Mouse (Mus musculus): ENCODE data around the gene Nin. TPM values are rescaled to one million over a fixed set of nuclear protein-coding genes. Genes with fewer than 3 reads are reported as not detected.

Nin gene
- polyA plus RNA-seq, 1 experiment from 2014 or later, result 12.0 TPM

DNA sequence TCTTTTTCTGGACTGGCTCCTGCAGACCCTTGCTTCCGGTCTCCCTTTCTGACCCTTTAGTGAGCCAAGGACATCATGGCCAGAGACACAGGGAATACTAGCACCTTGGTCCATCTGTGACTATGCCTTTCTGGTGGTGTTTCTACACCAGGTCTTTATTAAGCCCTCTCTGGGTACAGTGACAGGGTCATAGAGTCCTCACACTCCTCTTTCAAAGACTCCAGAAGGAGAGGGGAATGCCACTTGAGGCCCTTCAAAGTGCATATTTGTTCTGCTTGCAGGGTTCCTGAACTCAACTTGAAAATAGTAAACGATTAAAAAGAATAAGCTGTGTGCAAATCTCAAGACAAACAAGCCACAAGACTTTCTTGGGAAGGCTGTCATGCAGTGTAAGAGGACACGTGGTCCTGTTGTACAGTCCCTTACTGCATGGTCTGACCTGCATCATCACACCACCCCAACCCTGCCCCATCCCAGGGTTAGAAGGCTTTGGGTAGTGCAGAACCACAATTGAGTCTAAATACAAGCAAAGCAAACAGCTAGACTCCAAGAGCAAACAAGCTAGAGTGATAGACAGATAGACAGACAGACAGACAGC is 30.5 kb downstream of the Nin start:
- H3K9me3 ChIP-seq, result no peaks in the 10 kb centered on the region
- no peak overlapping the region for H3K9ac ChIP-seq (replicated peaks)
- WGBS, result 93% methylated on average over 3 of the region's 3 CpGs
- no peak for ATAC-seq (ENCODE audit: insufficient number of reproducible peaks, insufficient read depth, low FRiP score, low TSS enrichment, low read depth)
- no peak overlapping the region for H3K27ac ChIP-seq
- no peak overlapping the region for H3K4me2 ChIP-seq
- H3K4me3 ChIP-seq (replicated peaks), result no peak overlapping the region
- H3K4me1 ChIP-seq (replicated peaks), result no peaks in the 10 kb centered on the region
- H3K27me3 ChIP-seq, result no peaks in the 10 kb centered on the region
- H3K36me3 ChIP-seq, result no peaks in the 10 kb centered on the region

DNA sequence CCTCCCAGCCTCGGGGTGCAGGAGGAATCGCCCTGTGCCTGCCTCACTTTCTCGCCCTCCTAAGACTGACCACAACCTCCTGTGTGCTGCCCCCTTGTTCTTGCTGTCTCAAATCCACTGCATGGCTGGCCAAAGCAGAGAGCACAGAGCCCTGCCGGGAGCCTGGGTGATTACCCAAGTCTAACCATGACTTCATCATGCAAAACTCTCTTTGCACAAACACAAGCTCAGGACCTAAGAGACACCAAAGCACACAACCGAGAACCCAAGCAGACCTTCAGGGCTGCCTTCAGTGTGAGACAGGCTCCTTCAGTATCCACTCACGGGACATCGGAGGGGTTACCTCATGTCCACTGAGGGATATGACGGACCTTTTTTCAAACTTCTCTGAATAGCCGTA is 31.0 kb downstream of the Nin start:
- H3K27me3 ChIP-seq, result no peaks in the 10 kb centered on the region
- WGBS, result 94% methylated on average over 9 of the region's 9 CpGs
- no peak overlapping the region for H3K27ac ChIP-seq

DNA sequence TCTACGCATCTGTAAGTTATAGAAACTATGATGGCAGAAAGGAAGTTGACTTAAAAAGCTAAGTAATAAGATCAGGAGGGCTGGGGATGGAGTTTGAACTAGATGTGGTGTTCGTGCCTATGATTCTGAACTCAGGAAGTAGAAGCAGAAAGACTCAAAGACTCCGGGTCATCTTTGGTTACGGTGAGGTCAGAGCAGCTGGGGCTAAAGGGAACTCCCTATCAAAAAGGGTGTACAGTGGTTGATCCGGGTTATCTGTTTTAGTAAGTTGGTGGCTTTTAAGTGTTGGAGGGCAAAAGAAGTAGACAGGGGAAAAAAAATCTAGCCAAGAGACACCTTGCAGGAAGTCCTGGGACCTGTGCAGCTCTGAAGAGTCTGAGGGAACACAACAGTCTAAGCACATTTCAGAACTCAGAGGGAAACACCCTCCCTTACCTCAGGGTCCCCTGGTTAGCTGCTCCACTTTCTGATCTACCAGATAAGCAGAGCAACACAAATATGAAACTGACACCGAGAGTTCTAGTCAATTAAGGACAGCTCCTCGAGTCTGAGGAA is 35.0 kb downstream of the Nin start:
- Histone ChIP-seq H3K27ac (no peak overlapping the region), H3K4me1 (replicated peaks) (no peaks in the 10 kb centered on the region), H3K4me2 (no peak overlapping the region), H3K9me3 (no peaks in the 10 kb centered on the region), H3K36me3 (peaks cover 9% of the 10 kb centered on the region; the same call in 1 of the 2 replicates), H3K9ac (replicated peaks) (no peak overlapping the region), H3K4me3 (replicated peaks) (no peak overlapping the region), H3K27me3 (no peaks in the 10 kb centered on the region)
- WGBS, result 86% methylated on average over 7 of the region's 7 CpGs
- no peak for ATAC-seq (ENCODE audit: insufficient number of reproducible peaks, insufficient read depth, low FRiP score, low TSS enrichment, low read depth)

More for the DNA sequence above, 31.0 kb downstream of the Nin start:
- H3K4me2 ChIP-seq, result no peak overlapping the region
- H3K9me3 ChIP-seq, result no peaks in the 10 kb centered on the region
- no peak overlapping the region for H3K9ac ChIP-seq (replicated peaks)
- H3K4me3 ChIP-seq (replicated peaks), result no peak overlapping the region
- H3K36me3 ChIP-seq, result peaks cover under 1% of the 10 kb centered on the region; the same call in 1 of the 2 replicates
- ATAC-seq (ENCODE audit: insufficient number of reproducible peaks, insufficient read depth, low FRiP score, low TSS enrichment, low read depth), result no peak
- H3K4me1 ChIP-seq (replicated peaks), result no peaks in the 10 kb centered on the region

DNA sequence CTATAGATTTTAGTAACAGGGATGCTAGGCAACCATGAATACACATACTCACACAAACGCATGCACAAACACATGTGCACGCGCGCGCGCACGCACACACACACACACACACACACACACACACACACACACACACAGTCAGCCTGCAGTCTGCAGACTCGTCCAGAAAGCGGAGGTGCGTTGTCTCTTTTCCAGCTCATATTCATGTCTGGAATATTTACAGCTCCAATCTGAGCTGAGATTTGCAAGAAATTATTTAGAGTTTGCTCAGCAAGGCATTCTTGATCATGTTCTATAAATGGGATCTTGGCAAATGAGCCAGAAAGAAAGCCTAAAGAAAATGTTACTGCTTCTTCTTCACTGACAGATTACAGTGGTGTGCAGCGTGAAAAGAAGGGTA is 37.0 kb downstream of the Nin start:
- peaks cover 9% of the 10 kb centered on the region; the same call in 1 of the 2 replicates for H3K36me3 ChIP-seq
- H3K27ac ChIP-seq, result no peak overlapping the region
- H3K4me2 ChIP-seq, result no peak overlapping the region
- H3K27me3 ChIP-seq, result no peaks in the 10 kb centered on the region
- 94% methylated on average over 11 of the region's 11 CpGs for WGBS
- no peak overlapping the region for H3K4me3 ChIP-seq (replicated peaks)
- H3K9me3 ChIP-seq, result no peaks in the 10 kb centered on the region
- no peak overlapping the region for H3K9ac ChIP-seq (replicated peaks)
- H3K4me1 ChIP-seq (replicated peaks), result peaks cover 7% of the 10 kb centered on the region; the same call in 1 of the 2 replicates
- no peak for ATAC-seq (ENCODE audit: insufficient number of reproducible peaks, insufficient read depth, low FRiP score, low TSS enrichment, low read depth)

DNA sequence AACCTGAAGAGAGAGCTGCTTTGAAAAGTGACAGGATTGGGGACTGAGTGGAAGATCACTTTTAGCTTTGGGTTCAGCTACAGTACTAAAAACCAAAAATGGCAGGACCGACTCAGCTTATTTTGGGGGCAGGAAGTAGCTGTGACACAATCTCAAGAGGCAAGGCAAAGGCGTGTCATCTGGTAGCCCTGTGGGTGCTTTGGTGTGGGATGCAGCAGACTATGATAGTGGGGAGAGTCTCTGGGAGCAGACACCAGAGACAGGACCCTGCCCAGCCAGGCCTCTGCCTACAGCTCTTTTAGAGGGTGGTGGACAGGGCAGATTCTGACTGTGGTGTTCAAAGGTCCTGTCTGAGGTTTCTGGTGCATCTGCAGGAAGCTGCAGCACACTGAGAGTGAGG is 38.5 kb downstream of the Nin start:
- Histone ChIP-seq H3K4me3 (replicated peaks) (no peak overlapping the region), H3K36me3 (peaks cover 9% of the 10 kb centered on the region; the same call in 1 of the 2 replicates), H3K27ac (no peak overlapping the region), H3K27me3 (no peaks in the 10 kb centered on the region), H3K4me2 (no peak overlapping the region), H3K9me3 (no peaks in the 10 kb centered on the region), H3K9ac (replicated peaks) (no peak overlapping the region), H3K4me1 (replicated peaks) (peaks cover 12% of the 10 kb centered on the region)
- no peak for ATAC-seq (ENCODE audit: insufficient number of reproducible peaks, insufficient read depth, low FRiP score, low TSS enrichment, low read depth)
- 89% methylated on average over 2 of the region's 2 CpGs for WGBS

DNA sequence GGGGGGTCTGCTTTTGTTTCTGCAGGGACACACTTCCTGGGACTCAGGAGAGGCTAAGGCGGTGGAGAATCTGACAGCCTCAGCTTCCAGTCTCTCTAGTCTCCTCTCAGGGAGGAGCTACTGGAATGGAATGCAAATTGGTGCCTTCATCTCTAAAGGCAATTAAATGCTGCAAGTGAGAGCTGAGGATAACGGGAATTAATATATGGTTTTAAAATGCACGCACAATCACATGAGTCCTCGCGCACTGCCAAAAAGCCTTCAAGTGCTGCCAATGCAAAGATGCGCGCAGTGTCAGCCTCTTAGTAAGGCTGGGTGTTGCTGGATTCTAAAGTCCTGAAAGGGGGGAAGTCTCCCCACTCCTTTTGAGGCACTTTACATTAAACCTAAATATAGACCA is 42.6 kb downstream of the Nin start:
- H3K4me2 ChIP-seq, result no peak overlapping the region
- H3K4me3 ChIP-seq (replicated peaks), result no peak overlapping the region
- H3K9ac ChIP-seq (replicated peaks), result no peak overlapping the region
- WGBS, result 81% methylated on average over 7 of the region's 7 CpGs
- H3K9me3 ChIP-seq, result no peaks in the 10 kb centered on the region
- H3K27ac ChIP-seq, result no peak overlapping the region
- H3K36me3 ChIP-seq, result no peaks in the 10 kb centered on the region
- peaks cover 27% of the 10 kb centered on the region for H3K4me1 ChIP-seq (replicated peaks)
- no peaks in the 10 kb centered on the region for H3K27me3 ChIP-seq
- ATAC-seq (ENCODE audit: insufficient number of reproducible peaks, insufficient read depth, low FRiP score, low TSS enrichment, low read depth), result no peak

DNA sequence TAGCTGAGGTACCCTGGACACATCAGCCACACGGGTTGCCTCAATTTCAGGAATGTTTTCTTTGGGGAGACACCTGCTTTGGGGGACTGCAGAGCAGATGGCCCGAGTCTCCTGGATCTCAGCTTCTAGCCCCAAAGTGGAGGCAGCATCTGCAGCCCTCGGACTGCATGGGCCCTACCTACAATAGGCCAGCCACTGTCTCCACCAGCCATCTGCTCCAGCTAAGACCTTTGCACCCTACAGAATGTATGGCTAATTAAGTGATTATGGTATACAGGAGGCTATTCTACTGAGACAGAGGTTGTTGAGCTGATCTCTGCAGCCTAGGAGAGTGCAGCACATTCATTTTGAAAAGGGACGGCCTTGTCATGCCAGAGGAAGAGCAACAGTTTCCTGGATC is 43.2 kb downstream of the Nin start:
- H3K27ac ChIP-seq, result no peak overlapping the region
- no peak overlapping the region for H3K9ac ChIP-seq (replicated peaks)
- no peak for ATAC-seq (ENCODE audit: insufficient number of reproducible peaks, insufficient read depth, low FRiP score, low TSS enrichment, low read depth)
- H3K4me2 ChIP-seq, result no peak overlapping the region
- peaks cover 27% of the 10 kb centered on the region for H3K4me1 ChIP-seq (replicated peaks)
- H3K4me3 ChIP-seq (replicated peaks), result no peak overlapping the region
- no peaks in the 10 kb centered on the region for H3K27me3 ChIP-seq
- WGBS, result 33% methylated on average over 4 of the region's 4 CpGs
- no peaks in the 10 kb centered on the region for H3K36me3 ChIP-seq
- H3K9me3 ChIP-seq, result no peaks in the 10 kb centered on the region

DNA sequence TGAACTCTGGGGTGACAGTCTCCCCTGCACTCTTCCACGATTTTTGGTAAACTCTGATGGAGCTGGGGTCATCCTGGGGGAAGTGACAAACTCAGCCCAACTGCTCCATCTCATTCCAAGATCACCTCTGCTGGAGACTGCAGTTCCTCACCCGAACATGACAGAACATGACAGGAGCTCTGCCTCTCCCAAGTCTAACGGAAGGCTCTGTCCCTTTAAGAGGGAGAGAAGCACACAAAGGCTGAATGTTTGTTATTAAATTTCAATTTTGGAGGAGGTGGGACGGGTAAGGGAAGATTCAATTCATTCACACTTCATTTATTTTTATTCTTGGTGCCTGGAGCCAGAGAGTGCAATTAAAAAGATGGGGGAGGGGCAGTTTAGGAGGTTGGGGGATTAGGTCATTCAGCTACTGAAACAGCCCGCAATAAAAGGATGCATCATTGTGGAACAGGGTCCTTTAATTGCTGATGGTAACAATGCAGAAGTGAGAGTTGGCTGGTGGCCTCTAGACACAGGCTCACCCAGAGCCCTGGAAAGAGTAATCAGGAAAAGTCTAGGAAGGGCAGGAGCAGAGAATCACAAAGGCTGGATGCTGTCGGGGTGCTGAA is 44.8 kb downstream of the Nin start:
- Histone ChIP-seq H3K4me1 (replicated peaks) (peaks cover 27% of the 10 kb centered on the region), H3K9ac (replicated peaks) (no peak overlapping the region), H3K4me3 (replicated peaks) (no peak overlapping the region), H3K36me3 (no peaks in the 10 kb centered on the region), H3K9me3 (no peaks in the 10 kb centered on the region), H3K4me2 (no peak overlapping the region), H3K27me3 (no peaks in the 10 kb centered on the region), H3K27ac (no peak overlapping the region)
- WGBS, result 10% methylated on average over 6 of the region's 6 CpGs
- no peak for ATAC-seq (ENCODE audit: insufficient number of reproducible peaks, insufficient read depth, low FRiP score, low TSS enrichment, low read depth)

DNA sequence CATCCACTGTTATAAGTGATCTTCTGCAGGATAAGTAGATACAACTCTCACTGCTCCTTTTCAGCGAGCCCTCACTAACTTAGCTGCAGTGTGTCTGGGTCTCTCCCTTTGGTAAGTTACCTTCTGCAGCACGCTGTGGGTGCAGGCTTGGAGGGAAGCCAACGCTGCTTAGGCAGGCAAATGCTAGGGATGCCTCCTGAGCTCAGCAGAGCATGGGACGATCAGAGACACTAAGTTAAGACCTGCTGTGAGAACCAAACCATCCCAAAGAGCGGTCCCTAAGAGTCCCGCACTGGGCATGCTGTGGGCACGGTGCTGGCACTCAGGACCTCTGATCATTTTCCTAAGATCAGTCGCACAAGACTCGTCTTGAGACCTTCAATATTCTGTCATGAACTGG is 45.7 kb downstream of the Nin start:
- Histone ChIP-seq H3K36me3 (no peaks in the 10 kb centered on the region), H3K9me3 (no peaks in the 10 kb centered on the region), H3K9ac (replicated peaks) (no peak overlapping the region), H3K4me3 (replicated peaks) (no peak overlapping the region), H3K27me3 (no peaks in the 10 kb centered on the region), H3K27ac (no peak overlapping the region), H3K4me2 (no peak overlapping the region), H3K4me1 (replicated peaks) (peaks cover 25% of the 10 kb centered on the region)
- WGBS, result 75% methylated on average over 9 of the region's 9 CpGs
- no peak for ATAC-seq (ENCODE audit: insufficient number of reproducible peaks, insufficient read depth, low FRiP score, low TSS enrichment, low read depth)

DNA sequence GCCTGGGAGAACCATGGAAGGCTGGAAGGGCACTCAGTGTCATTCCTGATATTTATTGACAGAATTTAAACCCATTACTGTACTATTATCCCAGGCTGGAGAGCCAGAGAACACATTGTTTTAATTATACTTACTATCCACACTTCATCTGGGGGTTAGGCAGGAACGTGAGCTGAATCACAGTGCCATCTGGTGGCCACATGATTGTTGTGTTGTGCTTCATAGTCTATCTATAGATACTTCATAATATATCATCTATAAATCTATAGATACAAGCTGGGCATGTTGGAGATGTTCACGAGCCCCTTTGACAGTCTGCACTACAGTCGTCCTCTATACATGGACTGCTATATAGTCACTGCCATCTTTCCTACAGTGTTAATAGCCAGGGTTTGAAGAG is 51.4 kb downstream of the Nin start:
- Histone ChIP-seq H3K27ac (no peak overlapping the region; the same call in 1 of the 2 replicates), H3K4me2 (no peak overlapping the region), H3K4me3 (replicated peaks) (no peak overlapping the region), H3K36me3 (no peaks in the 10 kb centered on the region; the same call in 1 of the 2 replicates), H3K4me1 (replicated peaks) (peaks cover 8% of the 10 kb centered on the region; the same call in 1 of the 2 replicates), H3K27me3 (no peaks in the 10 kb centered on the region), H3K9ac (replicated peaks) (no peak overlapping the region), H3K9me3 (no peaks in the 10 kb centered on the region)
- ATAC-seq (ENCODE audit: insufficient number of reproducible peaks, insufficient read depth, low FRiP score, low TSS enrichment, low read depth), result peak; percentile 71
- WGBS, result 37% methylated on average over 3 of the region's 3 CpGs

DNA sequence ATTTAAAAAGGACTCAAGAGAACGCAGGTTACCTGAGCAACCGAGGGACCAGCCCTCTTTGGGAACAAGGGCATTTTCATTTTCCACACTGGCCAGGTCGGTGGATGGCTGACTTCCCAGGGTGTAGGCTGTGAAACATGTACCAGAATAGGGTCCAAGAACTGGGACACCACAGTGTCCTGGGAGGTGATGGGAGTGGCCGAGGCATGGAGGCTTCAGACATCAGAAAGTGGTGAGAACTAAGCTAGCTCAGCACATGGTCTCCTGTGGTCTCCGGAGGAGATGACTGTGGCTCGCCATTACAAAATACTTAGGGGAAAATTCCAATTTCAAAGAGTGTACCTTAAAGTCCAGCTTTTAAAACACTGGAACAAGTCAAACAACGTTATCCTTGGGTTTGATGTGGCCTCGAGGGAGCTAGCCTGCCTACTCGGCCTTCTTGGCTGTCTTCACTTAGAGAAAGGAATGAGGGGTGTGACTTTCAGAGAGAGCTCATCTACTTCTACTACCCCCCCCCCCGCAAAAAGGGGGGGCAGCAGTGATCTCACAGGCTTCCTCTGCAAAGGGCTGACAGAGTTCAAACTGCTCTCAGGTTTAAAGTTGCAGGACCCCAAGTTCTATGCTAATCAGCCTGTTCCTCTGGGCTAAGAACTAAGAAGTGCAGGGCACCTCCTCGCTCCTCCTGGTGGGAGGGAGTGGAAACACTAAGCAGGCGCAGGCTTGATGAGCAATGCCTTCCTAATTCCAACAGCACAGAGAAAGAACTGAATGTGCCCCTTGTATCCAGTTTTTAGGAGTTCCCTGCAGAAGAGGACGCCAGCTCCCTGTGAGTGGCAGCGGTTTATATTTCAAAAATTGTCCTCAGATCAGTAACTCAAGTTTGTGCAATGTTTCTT is 54.3 kb downstream of the Nin start:
- no peak overlapping the region for H3K4me3 ChIP-seq (replicated peaks)
- no peak overlapping the region for H3K27ac ChIP-seq
- no peak overlapping the region for H3K9ac ChIP-seq (replicated peaks)
- no peaks in the 10 kb centered on the region for H3K27me3 ChIP-seq
- ATAC-seq (ENCODE audit: insufficient number of reproducible peaks, insufficient read depth, low FRiP score, low TSS enrichment, low read depth), result no peak
- no peak overlapping the region for H3K4me2 ChIP-seq
- no peaks in the 10 kb centered on the region for H3K9me3 ChIP-seq
- 65% methylated on average over 14 of the region's 14 CpGs for WGBS
- peaks cover 17% of the 10 kb centered on the region for H3K36me3 ChIP-seq
- peaks cover 8% of the 10 kb centered on the region; the same call in 1 of the 2 replicates for H3K4me1 ChIP-seq (replicated peaks)

Measured in limb, embryonic 12.5 days (tissue).